Mouse (Mus musculus) embryonic fibroblast, embryonic 13.5 days (primary cell): ENCODE measurements at regions not wholly inside any gene's neighbourhood (a gene's known extent, or its start where the extent isn't known, plus 50 kb on each side); places are given as distances from the start of the nearest gene placed in this dataset.

ENCODE experiments used
- H3K27ac ChIP-seq: 2 replicates; pipeline ENCODE4 v1.5.1; 2012; ENCODE audit warnings: low read length, control low read depth, inconsistent platforms; ENCODE audit not compliant: insufficient read depth
- H3K4me1 ChIP-seq: 2 replicates; pipeline ENCODE4 v1.6.1; 2011; ENCODE audit warnings: low read length; ENCODE audit not compliant: control insufficient read depth, insufficient read depth
- H3K4me3 ChIP-seq: 2 replicates; pipeline ENCODE4 v1.5.1; 2011; ENCODE audit warnings: mild to moderate bottlenecking, control low read depth, low read length; ENCODE audit not compliant: insufficient read depth
- CTCF ChIP-seq: IDR thresholded peaks from 2 replicates; pipeline ENCODE4 v1.5.1; 2011; ENCODE audit warnings: mild to moderate bottlenecking, control low read depth, low read length, moderate library complexity, borderline replicate concordance; ENCODE audit not compliant: insufficient read depth
- POLR2A ChIP-seq: IDR thresholded peaks from 2 replicates; pipeline ENCODE4 v1.6.1; 2011; ENCODE audit warnings: low read depth, mild to moderate bottlenecking, control low read depth, low read length, moderate library complexity

- no peak overlapping the region for H3K4me3 ChIP-seq
- H3K27ac ChIP-seq, result no peak overlapping the region
- TF ChIP-seq CTCF (no peak), POLR2A (no peak)
- no peaks in the 10 kb centered on the region for H3K4me1 ChIP-seq
Measured at GRCm38 (mm10) chr14:24862661-24863060, 375.7 kb downstream of the Rps24 start.

GRCm38 (mm10) chr14:24863116-24863515 lies 376.2 kb downstream of the Rps24 start:
- no peaks in the 10 kb centered on the region for H3K4me1 ChIP-seq
- no peak overlapping the region for H3K27ac ChIP-seq
- TF ChIP-seq CTCF (no peak), POLR2A (no peak)
- H3K4me3 ChIP-seq, result no peak overlapping the region

- no peaks in the 10 kb centered on the region for H3K4me1 ChIP-seq
- TF ChIP-seq POLR2A (no peak), CTCF (no peak)
- H3K27ac ChIP-seq, result no peak overlapping the region
- no peak overlapping the region for H3K4me3 ChIP-seq
Measured at GRCm38 (mm10) chr14:24865579-24866230, 378.8 kb downstream of the Rps24 start.

DNA sequence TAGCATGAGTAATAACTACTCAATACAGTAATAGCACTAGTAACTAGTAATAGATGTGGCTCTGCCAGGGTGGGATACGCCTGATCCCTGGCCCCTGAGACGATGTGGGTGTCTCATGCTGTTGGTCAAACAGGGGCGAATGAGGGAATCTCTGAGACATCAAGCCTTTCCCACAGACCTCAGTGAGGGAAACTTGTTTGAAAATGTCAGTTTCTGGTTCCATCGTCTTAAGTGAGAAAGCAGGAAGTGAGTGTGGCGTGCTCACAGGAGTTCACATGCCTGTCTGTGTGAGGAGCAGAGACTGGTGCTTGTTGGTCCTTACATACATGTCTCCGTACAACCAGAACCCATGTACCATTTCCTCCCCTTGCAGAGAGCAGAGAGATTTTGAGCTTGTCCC lies 380.9 kb downstream of the Rps24 start:
- Histone ChIP-seq H3K4me1 (no peaks in the 10 kb centered on the region), H3K27ac (no peak overlapping the region), H3K4me3 (no peak overlapping the region)
- no peak for TF ChIP-seq CTCF
- TF ChIP-seq POLR2A, result no peak

- Histone ChIP-seq H3K4me1 (no peaks in the 10 kb centered on the region), H3K4me3 (no peak overlapping the region), H3K27ac (no peak overlapping the region)
- TF ChIP-seq POLR2A, result no peak
Measured at GRCm38 (mm10) chr14:24868756-24869155, 381.8 kb downstream of the Rps24 start.

GRCm38 (mm10) chr14:24870246-24870645 lies 383.3 kb downstream of the Rps24 start:
- Histone ChIP-seq H3K4me3 (no peak overlapping the region), H3K4me1 (no peaks in the 10 kb centered on the region), H3K27ac (no peak overlapping the region)
- TF ChIP-seq POLR2A, result no peak
- TF ChIP-seq CTCF, result no peak

DNA sequence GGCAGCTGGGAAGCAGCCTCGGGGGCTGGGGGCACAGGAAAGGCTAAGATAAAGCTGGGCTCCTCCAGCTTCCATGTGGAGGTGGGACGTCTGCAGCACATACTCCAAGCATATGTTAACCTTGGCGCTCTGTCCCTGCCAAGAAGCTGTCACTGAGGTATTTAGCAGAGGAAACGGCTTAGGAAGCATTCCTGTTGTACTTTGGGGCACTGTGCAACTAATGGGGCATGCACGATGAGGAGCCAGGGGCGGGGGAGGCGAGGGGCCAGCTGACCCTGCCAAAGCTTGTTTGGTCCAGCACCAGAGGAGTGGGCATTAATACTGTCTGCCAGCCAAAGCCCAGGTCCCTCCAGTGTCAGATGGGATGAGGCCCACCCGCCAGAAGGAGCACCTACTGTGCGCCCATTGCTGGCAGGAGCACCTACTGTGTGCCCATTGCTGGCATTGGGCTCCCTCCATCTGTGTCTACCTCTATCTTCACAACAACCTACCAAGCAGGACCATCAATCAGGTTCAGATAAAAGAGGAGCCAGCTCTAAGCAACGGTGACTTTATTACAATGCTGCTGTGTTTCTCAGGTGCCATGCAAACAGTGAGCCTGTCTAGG lies 384.6 kb downstream of the Rps24 start:
- Histone ChIP-seq H3K27ac (no peak overlapping the region), H3K4me1 (no peaks in the 10 kb centered on the region), H3K4me3 (no peak overlapping the region)
- TF ChIP-seq POLR2A, result no peak
- no peak for TF ChIP-seq CTCF

GRCm38 (mm10) chr14:24872931-24873330 lies 386.0 kb downstream of the Rps24 start:
- TF ChIP-seq POLR2A (no peak), CTCF (no peak)
- Histone ChIP-seq H3K27ac (no peak overlapping the region), H3K4me3 (no peak overlapping the region), H3K4me1 (no peaks in the 10 kb centered on the region; the same call in 1 of the 2 replicates)

DNA sequence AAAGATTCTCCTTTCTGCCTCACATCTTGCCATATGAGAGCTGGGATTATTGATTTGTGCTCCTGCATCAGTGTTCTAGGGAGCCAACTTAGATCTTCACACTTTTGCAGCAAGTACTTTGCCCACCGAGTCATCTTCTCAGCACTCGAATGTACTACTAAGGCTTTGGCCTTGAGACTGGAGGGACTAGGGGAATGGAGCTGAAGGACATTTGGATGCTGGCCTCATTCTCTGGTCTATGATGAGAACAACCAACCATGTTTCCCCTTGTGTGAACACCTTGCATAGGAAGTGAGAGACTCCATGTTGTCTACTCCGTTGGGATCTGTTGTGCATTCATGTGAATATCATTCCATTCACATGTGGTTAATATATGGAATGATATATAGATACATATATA lies 386.5 kb downstream of the Rps24 start:
- Histone ChIP-seq H3K4me1 (no peaks in the 10 kb centered on the region; the same call in 1 of the 2 replicates), H3K4me3 (no peak overlapping the region), H3K27ac (no peak overlapping the region)
- TF ChIP-seq POLR2A (no peak), CTCF (no peak)

GRCm38 (mm10) chr14:24874426-24875155 lies 387.7 kb downstream of the Rps24 start:
- Histone ChIP-seq H3K4me1 (no peaks in the 10 kb centered on the region; the same call in 1 of the 2 replicates), H3K4me3 (no peak overlapping the region), H3K27ac (no peak overlapping the region)
- no peak for TF ChIP-seq POLR2A
- TF ChIP-seq CTCF, result no peak
